Mouse (Mus musculus) urinary bladder, postnatal 36 days (tissue): Measurements from ENCODE around the gene Asb1.

Source experiments
- DNase-seq, 2 experiments: peaks; one replicate each; pipeline ENCODE4 v3.0.0; 2022; ENCODE audit warnings: low spot score in 2 of 2, mixed read lengths in 1 of 2

Asb1 gene

DNA sequence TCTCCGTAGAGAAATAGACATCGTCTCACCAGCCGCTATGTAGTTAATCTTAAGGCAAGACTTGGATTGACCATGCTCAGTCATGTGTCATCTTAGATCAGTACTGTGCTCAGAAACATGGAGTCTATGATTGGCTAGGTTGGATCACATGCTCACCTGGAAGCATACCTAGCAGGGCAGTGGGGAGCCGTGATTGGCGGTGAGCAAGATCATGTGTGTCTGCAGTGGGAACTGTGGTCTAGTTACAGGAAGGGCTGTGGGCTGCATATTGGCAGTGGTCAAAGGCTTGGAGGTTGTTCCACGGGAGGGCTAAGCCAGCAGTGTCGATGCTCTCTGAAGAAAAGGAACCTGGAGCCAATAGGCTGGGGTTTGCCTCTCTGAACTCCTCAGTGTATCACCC is 66.4 kb downstream of the Asb1 start:
- no peak for DNase-seq

- DNase-seq: no peak
These were observed 66.8 kb downstream of the Asb1 start for GRCm38 (mm10) chr1:91607141-91607540.
